Mouse (Mus musculus): Measurements from ENCODE around the gene Cinp.
"Not testable (repeated sequence)": the region's sequence is repeated elsewhere in the genome, so short reads cannot be mapped to it uniquely, and the experiment has no call there.

Gene Cinp

GRCm38 (mm10) chr12:110860293-110860692, 28.7 kb downstream of the Cinp start:
- peak; percentile 33 for DNase-seq (ENCODE audit: extremely low read depth, low read depth)

DNA sequence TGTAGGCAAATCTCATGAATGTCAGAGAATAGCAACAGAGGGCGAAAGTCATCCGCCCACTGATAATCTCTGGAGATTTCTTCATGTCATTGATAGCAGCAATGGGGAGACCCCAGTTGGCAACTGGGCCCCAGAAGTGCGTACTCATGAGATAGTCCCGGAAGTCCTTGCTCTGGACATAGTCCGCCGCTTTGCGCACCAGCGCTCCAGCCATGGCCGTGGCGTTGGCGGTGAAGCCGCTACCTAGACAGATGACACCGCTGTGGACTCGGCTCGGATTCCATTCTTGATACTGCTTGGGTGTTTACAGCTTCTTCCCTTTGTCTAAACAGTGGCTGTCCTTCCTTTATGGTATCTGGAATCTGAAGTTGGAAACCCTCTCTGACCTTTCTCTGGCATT, 30.3 kb downstream of the Cinp start:
- DNase-seq (ENCODE audit: extremely low read depth, low read depth), result not testable (repeated sequence)

DNA sequence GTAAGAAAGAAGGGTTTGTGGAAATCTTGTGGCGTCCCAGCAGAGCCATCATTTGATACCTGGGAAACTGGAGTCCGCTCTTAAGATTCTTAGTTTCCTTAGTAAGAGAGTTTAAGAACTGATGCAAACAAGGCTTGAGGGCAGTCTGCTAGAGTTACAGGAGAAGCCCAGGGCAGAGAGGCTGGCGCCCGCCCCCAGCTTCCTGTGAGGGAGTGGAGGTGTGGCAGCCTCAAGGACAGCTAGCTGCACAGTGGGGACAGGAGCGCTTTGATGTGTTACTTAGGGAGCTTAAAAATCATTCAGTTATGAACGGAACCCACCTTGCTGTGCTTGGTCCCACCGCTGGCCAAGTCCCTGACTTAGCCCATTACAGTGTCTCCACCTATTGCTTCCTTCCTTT, 31.7 kb downstream of the Cinp start:
- no peak for DNase-seq (ENCODE audit: extremely low read depth, low read depth)

- no peak for DNase-seq (ENCODE audit: extremely low read depth, low read depth)
Measured at GRCm38 (mm10) chr12:110854786-110855737, 33.9 kb downstream of the Cinp start.

DNA sequence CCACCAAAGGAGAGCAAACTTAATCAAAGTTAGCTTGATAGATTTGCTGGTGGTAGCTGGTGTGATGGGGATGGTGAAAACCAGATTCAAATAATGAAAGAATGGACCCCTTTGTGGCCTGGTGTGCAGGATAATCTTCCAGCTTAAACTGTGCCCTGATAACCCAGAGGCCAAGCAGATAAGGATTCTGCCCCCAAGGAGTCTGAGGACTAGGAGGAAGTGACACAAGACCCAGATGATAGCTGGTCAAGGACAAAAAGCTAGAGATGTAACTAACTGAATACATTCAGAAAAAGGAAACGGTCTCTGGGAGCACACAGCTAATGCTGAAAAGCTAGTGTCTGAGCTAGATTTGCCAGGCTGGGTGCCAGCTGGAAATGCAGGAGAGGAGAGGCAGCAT, 37.0 kb downstream of the Cinp start:
- no peak for DNase-seq (ENCODE audit: extremely low read depth, low read depth)

DNA sequence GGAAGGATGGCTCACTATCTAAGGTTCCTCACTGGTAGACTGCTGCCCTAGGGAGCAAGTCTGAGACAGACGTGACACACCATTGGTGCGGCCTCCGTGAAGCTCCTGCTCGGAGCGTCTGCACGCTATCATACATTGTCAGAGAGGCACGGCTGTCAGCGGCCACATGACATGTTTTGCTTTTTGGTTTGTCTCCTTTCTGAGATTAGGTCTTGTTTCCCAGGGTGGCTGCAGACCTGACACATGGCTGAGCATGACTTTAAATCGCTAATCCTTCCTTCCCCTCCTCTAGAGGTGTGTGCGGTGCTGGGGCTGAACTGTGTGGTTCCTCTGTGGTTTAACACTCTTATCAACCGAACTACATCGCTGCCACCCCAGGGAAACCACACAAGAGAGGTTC, 37.5 kb downstream of the Cinp start:
- DNase-seq (ENCODE audit: extremely low read depth, low read depth), result peak; percentile 59

GRCm38 (mm10) chr12:110850929-110851256, 38.1 kb downstream of the Cinp start:
- no peak for DNase-seq (ENCODE audit: extremely low read depth, low read depth)

GRCm38 (mm10) chr12:110850010-110850928, 38.7 kb downstream of the Cinp start, which contains the start of gene Zfp839:
TSS of gene Zfp839 (plus strand) at chr12:110850253.
- peak; percentile 53 for DNase-seq (ENCODE audit: extremely low read depth, low read depth)

- DNase-seq (ENCODE audit: extremely low read depth, low read depth), result no peak
Measured at GRCm38 (mm10) chr12:110846191-110846765, 42.7 kb downstream of the Cinp start.

DNA sequence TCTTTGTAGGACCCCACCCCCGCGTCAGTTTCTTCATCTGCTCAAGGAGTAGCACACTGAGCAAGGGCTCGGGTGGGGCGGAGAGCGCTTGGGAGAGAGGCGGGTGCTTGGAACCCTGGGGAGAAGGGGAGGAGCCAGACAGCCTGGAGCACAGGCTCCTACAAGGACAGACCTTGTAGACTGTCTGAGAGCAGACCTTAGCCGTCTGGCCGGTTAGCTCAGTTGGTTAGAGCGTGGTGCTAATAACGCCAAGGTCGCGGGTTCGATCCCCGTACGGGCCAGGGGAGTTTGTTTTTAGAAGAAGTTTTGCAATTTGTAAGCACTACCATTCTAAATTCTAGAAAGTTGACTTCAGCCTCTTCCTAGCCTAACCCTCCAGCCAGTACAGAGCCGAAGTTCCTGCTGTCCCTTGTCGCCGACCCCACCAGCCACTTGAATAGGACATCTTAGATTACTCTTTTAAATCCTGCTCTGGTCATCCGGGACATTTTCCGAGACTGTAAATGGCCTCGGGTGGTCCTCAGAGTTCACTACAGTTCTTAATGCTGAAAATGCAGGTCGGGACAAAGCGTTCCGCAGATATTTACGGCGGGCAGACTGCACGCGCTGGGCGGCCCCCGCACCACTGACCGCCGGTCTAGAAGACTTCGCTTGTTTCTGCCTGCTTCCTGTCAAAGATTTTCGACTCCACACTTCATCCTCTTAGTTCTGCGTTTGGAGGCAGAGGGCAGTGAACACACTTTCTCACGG, 43.6 kb downstream of the Cinp start:
- DNase-seq (ENCODE audit: extremely low read depth, low read depth), result peak; percentile 87

- peak; percentile 15 for DNase-seq (ENCODE audit: extremely low read depth, low read depth)
Measured at GRCm38 (mm10) chr12:110844227-110845130, 44.5 kb downstream of the Cinp start.

DNA sequence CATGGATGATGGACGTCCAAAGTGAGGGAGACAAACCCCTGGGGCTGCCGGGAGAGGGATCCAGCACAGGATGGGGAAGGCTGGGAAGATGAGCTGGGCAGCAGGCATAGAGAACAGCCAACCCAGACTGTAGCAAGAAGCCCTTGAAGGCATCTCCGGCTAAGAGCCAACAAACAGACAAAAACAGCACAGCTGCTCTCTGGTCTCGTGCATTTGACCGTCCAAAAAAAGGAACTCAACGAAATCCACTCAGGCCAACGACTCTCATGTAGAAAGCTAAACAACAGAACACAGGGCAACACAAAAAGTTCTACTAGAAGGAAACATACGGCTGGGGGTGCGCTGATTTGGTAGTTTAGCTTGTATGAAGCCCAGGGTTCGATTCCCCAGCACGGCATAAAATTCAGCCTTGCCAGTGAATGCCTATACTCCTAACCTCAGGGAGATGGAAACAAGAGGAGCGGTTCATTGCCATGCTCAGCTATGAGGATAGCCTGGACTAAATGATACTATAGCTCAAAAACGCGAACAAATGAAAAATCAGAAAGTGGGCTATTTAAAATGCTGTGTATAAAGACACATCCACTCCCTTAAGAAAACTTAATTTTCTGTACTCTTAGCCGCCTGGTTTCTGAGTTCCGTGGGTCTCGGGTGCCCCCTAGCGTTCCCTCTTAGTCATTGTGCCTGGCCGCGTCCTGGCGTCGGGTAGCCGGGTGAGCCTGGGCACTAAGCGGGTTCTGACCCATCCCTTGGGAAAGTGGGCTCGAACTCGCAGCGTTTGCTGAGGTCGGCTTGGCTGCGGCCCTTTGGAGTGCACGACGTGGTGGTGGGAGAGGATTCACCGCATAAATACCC, 45.5 kb downstream of the Cinp start:
- peak; percentile 51 for DNase-seq (ENCODE audit: extremely low read depth, low read depth)

- DNase-seq (ENCODE audit: extremely low read depth, low read depth), result no peak
Measured at GRCm38 (mm10) chr12:110841731-110842493, 47.0 kb downstream of the Cinp start.

- DNase-seq (ENCODE audit: extremely low read depth, low read depth), result peak; percentile 73
Measured at GRCm38 (mm10) chr12:110840348-110841198, 48.4 kb downstream of the Cinp start, which contains the start of gene Mok. TSS of gene Mok (minus strand) at chr12:110840939.

DNA sequence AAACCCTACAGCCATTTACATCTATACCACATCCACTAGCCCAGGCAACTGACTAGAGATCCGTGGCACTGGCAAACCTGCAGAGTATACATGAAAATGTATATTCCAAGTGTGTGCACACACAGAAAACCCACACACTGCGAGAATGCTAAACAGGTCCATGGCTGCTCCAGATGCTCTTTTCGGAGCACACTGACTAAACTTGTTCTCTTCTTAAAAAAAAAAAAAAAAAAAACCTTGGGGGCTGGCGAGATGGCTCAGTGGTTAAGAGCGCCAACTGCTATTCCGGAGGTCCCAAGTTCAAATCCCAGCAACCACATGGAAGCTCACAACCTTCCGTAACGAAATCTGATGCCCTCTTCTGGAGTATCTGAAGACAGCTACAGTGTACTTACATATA, 51.1 kb downstream of the Cinp start:
- DNase-seq (ENCODE audit: extremely low read depth, low read depth), result no peak

GRCm38 (mm10) chr12:110837192-110837841, 51.6 kb downstream of the Cinp start:
- no peak for DNase-seq (ENCODE audit: extremely low read depth, low read depth)

DNA sequence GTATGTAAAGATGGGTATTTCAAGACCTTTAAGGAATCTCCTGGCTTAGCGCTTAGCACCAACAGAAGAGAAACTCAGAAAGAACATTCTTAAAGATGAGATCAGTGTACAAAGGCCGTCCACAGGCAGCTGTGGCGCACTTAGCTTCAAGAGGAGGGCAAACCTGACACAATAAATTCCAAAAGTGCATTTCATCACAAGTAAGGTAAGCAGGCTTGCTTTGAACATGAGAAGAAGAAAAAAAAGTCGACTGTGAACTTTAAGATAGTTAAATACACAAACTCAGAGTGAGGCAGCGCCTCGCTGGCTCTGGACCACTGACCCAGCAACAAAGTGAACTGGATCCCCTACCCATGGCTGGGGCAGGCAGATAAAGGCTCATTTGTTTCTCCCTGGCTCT, 52.2 kb downstream of the Cinp start:
- no peak for DNase-seq (ENCODE audit: extremely low read depth, low read depth)
